In the genomic region with DNA sequence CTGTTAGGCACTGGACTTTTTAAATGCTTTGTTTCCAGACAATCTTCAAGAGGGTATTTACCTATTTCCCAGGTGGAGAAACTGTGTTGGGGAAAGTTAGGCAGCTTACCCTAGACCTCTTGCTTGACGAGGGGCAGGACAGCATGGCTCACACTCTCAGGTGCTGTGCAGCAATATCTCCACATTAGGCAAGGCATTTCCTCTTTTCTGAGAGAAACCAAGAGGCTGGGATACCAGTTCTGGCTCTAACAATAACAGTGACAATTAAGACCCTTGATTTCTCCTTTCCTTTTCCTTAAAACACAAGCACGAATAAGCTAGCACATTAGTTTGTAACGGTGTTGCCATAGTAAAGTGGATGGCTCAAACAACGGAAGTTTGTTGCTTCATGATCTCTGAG, we compare ENCODE assay signal across 17 mouse cellular contexts.
"Had no signal": no experiment of that assay in that cellular context is flagged by ENCODE, and none has a peak within 500 bp of the region (broad histone marks: within the 10 kb centered on the region; RNA-seq: fewer than 3 reads in every experiment).

No protein-coding gene starts in this region.

- H3K27me3 ChIP-seq: liver, embryonic 12.5 days; lung, embryonic 15.5 days; midbrain, embryonic 12.5 days; neural tube, embryonic 12.5 days; stomach, embryonic 15.5 days had no signal

- H3K36me3 ChIP-seq: liver, embryonic 12.5 days; lung, embryonic 15.5 days; midbrain, embryonic 10.5 days; midbrain, embryonic 12.5 days; neural tube, embryonic 12.5 days; stomach, embryonic 15.5 days had no signal

- DNase-seq: lung, adult 18-20 months; lung, postnatal 10 days; lung, postnatal 4 days; midbrain, embryonic 14.5 days; right cerebral cortex, postnatal 14 days; thymus, adult 2 months; thymus, postnatal 25 days; thymus, postnatal 4 days had no signal

- H3K4me2 ChIP-seq: liver, embryonic 12.5 days; lung, embryonic 15.5 days; midbrain, embryonic 12.5 days; neural tube, embryonic 12.5 days; stomach, embryonic 15.5 days had no signal

- H3K9ac ChIP-seq: liver, embryonic 12.5 days; liver, embryonic 14.5 days; lung, embryonic 15.5 days; midbrain, embryonic 12.5 days; neural tube, embryonic 12.5 days; stomach, embryonic 15.5 days had no signal

- H3K9me3 ChIP-seq: liver, embryonic 12.5 days; lung, embryonic 15.5 days; midbrain, embryonic 10.5 days; midbrain, embryonic 12.5 days; neural tube, embryonic 12.5 days; stomach, embryonic 15.5 days had no signal

- H3K4me3 ChIP-seq: liver, embryonic 12.5 days; lung, embryonic 15.5 days; midbrain, embryonic 10.5 days; midbrain, embryonic 12.5 days; neural tube, embryonic 12.5 days; stomach, embryonic 15.5 days had no signal

- ATAC-seq: liver, embryonic 12.5 days; midbrain, embryonic 16.5 days had no signal

- H3K27ac ChIP-seq: liver, embryonic 12.5 days; liver, embryonic 14.5 days; lung, embryonic 15.5 days; midbrain, embryonic 10.5 days; midbrain, embryonic 12.5 days; neural tube, embryonic 12.5 days; stomach, embryonic 15.5 days; stomach, postnatal 0 days had no signal

- H3K4me1 ChIP-seq: liver, embryonic 12.5 days; midbrain, embryonic 12.5 days; neural tube, embryonic 12.5 days; stomach, embryonic 15.5 days had no signal
